Mouse (Mus musculus): ENCODE measurements at regions not wholly inside any gene's neighbourhood (a gene's known extent, or its start where the extent isn't known, plus 50 kb on each side); places are given as distances from the start of the nearest gene placed in this dataset.

DNA sequence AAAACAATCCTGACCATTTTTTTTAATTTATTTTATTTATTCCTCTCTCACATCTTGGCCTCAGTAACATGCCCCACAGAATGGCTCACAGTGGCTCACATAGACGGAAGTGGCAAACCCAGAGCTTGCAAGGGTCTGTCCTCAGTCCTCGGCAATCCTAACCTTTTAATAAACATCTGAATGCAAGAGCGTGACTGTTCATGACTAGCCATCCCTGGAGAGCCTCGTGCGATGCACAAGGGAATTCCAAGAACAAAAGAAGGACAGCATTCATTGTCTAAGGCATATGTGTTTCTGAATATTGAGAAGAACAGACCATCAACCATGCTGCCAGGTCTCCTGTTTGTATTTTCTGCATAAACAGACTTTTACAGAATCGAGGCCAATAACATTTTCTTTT is 98.8 kb upstream of the 1700025G04Rik start:
- H3K4me3 ChIP-seq, result no peak overlapping the region
- no peaks in the 10 kb centered on the region for H3K27me3 ChIP-seq (ENCODE audit: control insufficient read depth, insufficient read depth, insufficient read length)
- no peak for TF ChIP-seq E2F4 (IDR thresholded peaks at IDR 0.05; ENCODE audit: insufficient read depth)
- no peak for TF ChIP-seq POLR2A (IDR thresholded peaks at IDR 0.05; ENCODE audit: insufficient read length, low read depth)
- no peak for TF ChIP-seq MYOG (IDR thresholded peaks at IDR 0.05; ENCODE audit: control insufficient read depth in 1 of 3, insufficient read depth in 1 of 3, insufficient read length in 2 of 3, low read depth in 2 of 3)
- TF ChIP-seq MYOD1 (IDR thresholded peaks at IDR 0.05; ENCODE audit: control insufficient read depth in 1 of 3, insufficient read length in 2 of 3, low read depth in 2 of 3), result no peak
- no peak for TF ChIP-seq CEBPB (IDR thresholded peaks at IDR 0.05; ENCODE audit: insufficient read depth, poor library complexity, severe bottlenecking)
- no peak for TF ChIP-seq USF1 (IDR thresholded peaks at IDR 0.05; ENCODE audit: low read depth)
- TF ChIP-seq TCF12 (IDR thresholded peaks at IDR 0.05; ENCODE audit: insufficient read depth, poor library complexity, severe bottlenecking), result no peak
- no peak for TF ChIP-seq REST (IDR thresholded peaks at IDR 0.05; ENCODE audit: insufficient read depth, insufficient read length)
- no peak for TF ChIP-seq SRF (IDR thresholded peaks at IDR 0.05; ENCODE audit: control insufficient read depth, insufficient read length, low read depth)
- TF ChIP-seq MAX (IDR thresholded peaks at IDR 0.05; ENCODE audit: low read depth), result no peak
- no peak for TF ChIP-seq TCF3 (IDR thresholded peaks at IDR 0.05; ENCODE audit: insufficient read length, low read depth)
- no peak for TF ChIP-seq POLR2AphosphoS2 (IDR thresholded peaks at IDR 0.05; ENCODE audit: insufficient read length, low read depth)
- H3K4me2 ChIP-seq (ENCODE audit: low read depth), result no peak overlapping the region
- no peaks in the 10 kb centered on the region for H3K79me2 ChIP-seq (ENCODE audit: control insufficient read depth, insufficient read depth)
- no peak overlapping the region for H3ac ChIP-seq (ENCODE audit: control insufficient read depth, insufficient read length)
- no peaks in the 10 kb centered on the region for H3K36me3 ChIP-seq (ENCODE audit: control insufficient read depth, insufficient read depth)

DNA sequence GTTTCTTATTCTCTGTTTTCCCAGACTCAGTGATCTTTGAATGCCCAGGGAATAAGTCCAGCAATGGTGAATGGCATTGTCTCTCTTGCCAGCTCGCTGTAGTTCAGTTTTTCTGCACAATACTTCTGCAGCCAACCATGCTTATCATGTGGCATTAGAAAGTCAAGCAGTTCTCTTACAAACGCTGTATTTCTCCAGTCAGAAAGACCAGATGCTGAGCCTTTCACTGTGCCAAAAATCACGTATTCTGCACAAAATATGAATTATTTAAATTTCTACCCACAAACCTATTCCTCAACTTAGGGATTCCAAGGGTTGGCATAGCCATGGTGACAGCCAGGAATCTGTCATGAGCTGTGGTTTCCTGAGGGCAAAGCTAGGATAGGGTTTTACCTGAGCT is 95.0 kb upstream of the 1700025G04Rik start:
- no peak overlapping the region for H3K4me3 ChIP-seq
- no peak overlapping the region for H3K4me2 ChIP-seq (ENCODE audit: low read depth)
- no peaks in the 10 kb centered on the region for H3K27me3 ChIP-seq (ENCODE audit: control insufficient read depth, insufficient read depth, insufficient read length)
- H3K79me2 ChIP-seq (ENCODE audit: control insufficient read depth, insufficient read depth), result no peaks in the 10 kb centered on the region
- TF ChIP-seq TCF3 (IDR thresholded peaks at IDR 0.05; ENCODE audit: insufficient read length, low read depth), result no peak
- TF ChIP-seq SRF (IDR thresholded peaks at IDR 0.05; ENCODE audit: control insufficient read depth, insufficient read length, low read depth), result no peak
- TF ChIP-seq REST (IDR thresholded peaks at IDR 0.05; ENCODE audit: insufficient read depth, insufficient read length), result no peak
- no peak for TF ChIP-seq POLR2A (IDR thresholded peaks at IDR 0.05; ENCODE audit: insufficient read length, low read depth)
- no peak for TF ChIP-seq E2F4 (IDR thresholded peaks at IDR 0.05; ENCODE audit: insufficient read depth)
- TF ChIP-seq USF1 (IDR thresholded peaks at IDR 0.05; ENCODE audit: low read depth), result no peak
- TF ChIP-seq TCF12 (IDR thresholded peaks at IDR 0.05; ENCODE audit: insufficient read depth, poor library complexity, severe bottlenecking), result no peak
- TF ChIP-seq MYOD1 (IDR thresholded peaks at IDR 0.05; ENCODE audit: control insufficient read depth in 1 of 3, insufficient read length in 2 of 3, low read depth in 2 of 3), result no peak
- no peak for TF ChIP-seq CEBPB (IDR thresholded peaks at IDR 0.05; ENCODE audit: insufficient read depth, poor library complexity, severe bottlenecking)
- no peak for TF ChIP-seq MAX (IDR thresholded peaks at IDR 0.05; ENCODE audit: low read depth)
- TF ChIP-seq MYOG (IDR thresholded peaks at IDR 0.05; ENCODE audit: control insufficient read depth in 1 of 3, insufficient read depth in 1 of 3, insufficient read length in 2 of 3, low read depth in 2 of 3), result no peak
- no peak for TF ChIP-seq POLR2AphosphoS2 (IDR thresholded peaks at IDR 0.05; ENCODE audit: insufficient read length, low read depth)
- H3ac ChIP-seq (ENCODE audit: control insufficient read depth, insufficient read length), result no peak overlapping the region
- no peaks in the 10 kb centered on the region for H3K36me3 ChIP-seq (ENCODE audit: control insufficient read depth, insufficient read depth)

DNA sequence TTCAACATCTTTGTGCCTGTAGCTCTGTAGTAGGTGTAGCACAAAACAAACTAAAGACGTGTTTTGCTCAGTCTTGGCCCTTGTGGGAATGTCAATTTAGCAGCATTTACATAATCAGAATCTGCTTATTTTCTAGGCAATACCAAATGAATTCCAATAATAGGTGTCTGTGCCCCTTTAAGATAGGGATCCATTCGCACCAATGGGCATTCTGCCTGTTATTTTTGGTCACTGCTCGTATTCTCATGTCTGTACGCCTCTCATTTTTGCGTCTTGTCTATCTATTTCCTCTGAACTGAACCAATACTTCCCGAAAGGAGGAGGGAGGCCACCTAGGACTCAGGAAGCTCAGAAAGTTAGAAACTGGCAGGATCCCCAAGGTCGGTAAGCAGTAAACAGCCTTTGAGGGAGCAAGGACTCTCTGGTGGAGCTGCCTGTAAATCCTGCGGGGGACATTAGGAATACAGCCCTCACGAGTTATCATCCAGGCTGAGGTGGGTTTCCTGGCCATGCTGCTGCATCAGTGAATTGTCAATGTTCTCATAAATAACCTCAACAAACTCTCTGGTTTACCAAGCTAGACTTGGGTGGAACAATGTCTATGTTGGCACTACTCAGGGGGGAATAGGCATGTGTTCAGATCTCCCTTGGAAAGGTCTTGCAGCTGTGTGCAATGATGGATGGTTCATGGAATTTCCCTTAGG is 86.5 kb upstream of the 1700025G04Rik start:
- H3K36me3 ChIP-seq (ENCODE audit: control insufficient read depth, insufficient read depth), result no peaks in the 10 kb centered on the region
- H3K79me2 ChIP-seq (ENCODE audit: control insufficient read depth, insufficient read depth), result no peaks in the 10 kb centered on the region
- H3ac ChIP-seq (ENCODE audit: control insufficient read depth, insufficient read length), result no peak overlapping the region
- TF ChIP-seq REST (IDR thresholded peaks at IDR 0.05; ENCODE audit: insufficient read depth, insufficient read length) (no peak), POLR2A (IDR thresholded peaks at IDR 0.05; ENCODE audit: insufficient read length, low read depth) (no peak), CEBPB (IDR thresholded peaks at IDR 0.05; ENCODE audit: insufficient read depth, poor library complexity, severe bottlenecking) (no peak), TCF3 (IDR thresholded peaks at IDR 0.05; ENCODE audit: insufficient read length, low read depth) (no peak), MYOD1 (IDR thresholded peaks at IDR 0.05; ENCODE audit: control insufficient read depth in 1 of 3, insufficient read length in 2 of 3, low read depth in 2 of 3) (no peak), SRF (IDR thresholded peaks at IDR 0.05; ENCODE audit: control insufficient read depth, insufficient read length, low read depth) (no peak), E2F4 (IDR thresholded peaks at IDR 0.05; ENCODE audit: insufficient read depth) (no peak), MAX (IDR thresholded peaks at IDR 0.05; ENCODE audit: low read depth) (no peak)
- peaks cover 15% of the 10 kb centered on the region for H3K27me3 ChIP-seq (ENCODE audit: control insufficient read depth, insufficient read depth, insufficient read length)
- no peak overlapping the region for H3K4me2 ChIP-seq (ENCODE audit: low read depth)
- no peak overlapping the region for H3K4me3 ChIP-seq

DNA sequence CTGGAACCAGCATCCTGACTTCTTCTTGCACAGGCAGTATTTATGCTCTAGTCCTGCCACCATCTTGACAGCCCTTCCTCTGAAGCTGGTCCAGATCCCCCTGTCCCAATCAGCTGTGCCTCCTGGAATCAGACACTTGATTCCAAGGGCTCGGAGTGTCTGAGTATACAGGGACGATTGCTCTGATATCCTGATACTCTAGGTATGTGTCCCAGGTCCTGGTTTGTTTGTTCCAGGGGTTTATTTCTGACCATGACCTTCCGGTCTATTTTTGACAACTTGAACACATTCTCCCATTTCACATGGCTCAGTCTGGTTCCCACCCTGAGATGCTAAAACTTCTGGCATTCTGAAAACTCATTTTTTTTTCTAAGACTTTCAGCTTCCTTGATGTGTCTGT is 85.8 kb upstream of the 1700025G04Rik start:
- TF ChIP-seq E2F4 (IDR thresholded peaks at IDR 0.05; ENCODE audit: insufficient read depth) (no peak), MAX (IDR thresholded peaks at IDR 0.05; ENCODE audit: low read depth) (no peak), SRF (IDR thresholded peaks at IDR 0.05; ENCODE audit: control insufficient read depth, insufficient read length, low read depth) (no peak)
- no peaks in the 10 kb centered on the region for H3K79me2 ChIP-seq (ENCODE audit: control insufficient read depth, insufficient read depth)
- H3K4me3 ChIP-seq, result no peak overlapping the region
- H3K4me2 ChIP-seq (ENCODE audit: low read depth), result no peak overlapping the region
- no peak overlapping the region for H3ac ChIP-seq (ENCODE audit: control insufficient read depth, insufficient read length)
- peaks cover 22% of the 10 kb centered on the region for H3K27me3 ChIP-seq (ENCODE audit: control insufficient read depth, insufficient read depth, insufficient read length)
- no peaks in the 10 kb centered on the region for H3K36me3 ChIP-seq (ENCODE audit: control insufficient read depth, insufficient read depth)

DNA sequence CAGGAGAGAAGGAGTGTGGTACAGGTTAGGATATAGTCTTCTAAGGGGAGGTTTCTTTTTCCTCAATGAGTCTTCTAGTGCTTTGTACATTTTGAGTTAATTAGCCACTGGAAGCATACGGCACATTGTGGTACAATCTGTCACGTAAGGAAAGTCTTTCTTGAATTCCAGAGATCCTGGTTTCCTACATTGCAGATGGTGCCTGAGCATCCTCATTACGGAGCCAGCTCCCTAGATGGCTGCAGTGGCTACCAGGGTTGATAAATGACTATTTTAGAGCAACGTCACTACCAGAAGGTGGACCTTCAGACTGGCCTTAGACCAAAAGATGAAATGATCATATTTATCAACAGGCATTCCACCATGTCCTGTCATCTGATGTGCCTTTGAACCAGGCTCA is 84.5 kb upstream of the 1700025G04Rik start:
- Histone ChIP-seq H3K27me3 (ENCODE audit: control insufficient read depth, insufficient read depth, insufficient read length) (peaks cover 22% of the 10 kb centered on the region), H3ac (ENCODE audit: control insufficient read depth, insufficient read length) (no peak overlapping the region), H3K4me3 (no peak overlapping the region), H3K36me3 (ENCODE audit: control insufficient read depth, insufficient read depth) (no peaks in the 10 kb centered on the region), H3K79me2 (ENCODE audit: control insufficient read depth, insufficient read depth) (no peaks in the 10 kb centered on the region), H3K4me2 (ENCODE audit: low read depth) (no peak overlapping the region)
- no peak for TF ChIP-seq CEBPB (IDR thresholded peaks at IDR 0.05; ENCODE audit: insufficient read depth, poor library complexity, severe bottlenecking)
- TF ChIP-seq TCF3 (IDR thresholded peaks at IDR 0.05; ENCODE audit: insufficient read length, low read depth), result no peak
- TF ChIP-seq REST (IDR thresholded peaks at IDR 0.05; ENCODE audit: insufficient read depth, insufficient read length), result no peak
- no peak for TF ChIP-seq E2F4 (IDR thresholded peaks at IDR 0.05; ENCODE audit: insufficient read depth)
- TF ChIP-seq MAX (IDR thresholded peaks at IDR 0.05; ENCODE audit: low read depth), result no peak
- TF ChIP-seq POLR2AphosphoS2 (IDR thresholded peaks at IDR 0.05; ENCODE audit: insufficient read length, low read depth), result no peak
- TF ChIP-seq USF1 (IDR thresholded peaks at IDR 0.05; ENCODE audit: low read depth), result no peak
- TF ChIP-seq MYOG (IDR thresholded peaks at IDR 0.05; ENCODE audit: control insufficient read depth in 1 of 3, insufficient read depth in 1 of 3, insufficient read length in 2 of 3, low read depth in 2 of 3), result no peak
- TF ChIP-seq SRF (IDR thresholded peaks at IDR 0.05; ENCODE audit: control insufficient read depth, insufficient read length, low read depth), result no peak
- TF ChIP-seq MYOD1 (IDR thresholded peaks at IDR 0.05; ENCODE audit: control insufficient read depth in 1 of 3, insufficient read length in 2 of 3, low read depth in 2 of 3), result no peak
- TF ChIP-seq POLR2A (IDR thresholded peaks at IDR 0.05; ENCODE audit: insufficient read length, low read depth), result no peak
- no peak for TF ChIP-seq TCF12 (IDR thresholded peaks at IDR 0.05; ENCODE audit: insufficient read depth, poor library complexity, severe bottlenecking)
